In the genomic region with DNA sequence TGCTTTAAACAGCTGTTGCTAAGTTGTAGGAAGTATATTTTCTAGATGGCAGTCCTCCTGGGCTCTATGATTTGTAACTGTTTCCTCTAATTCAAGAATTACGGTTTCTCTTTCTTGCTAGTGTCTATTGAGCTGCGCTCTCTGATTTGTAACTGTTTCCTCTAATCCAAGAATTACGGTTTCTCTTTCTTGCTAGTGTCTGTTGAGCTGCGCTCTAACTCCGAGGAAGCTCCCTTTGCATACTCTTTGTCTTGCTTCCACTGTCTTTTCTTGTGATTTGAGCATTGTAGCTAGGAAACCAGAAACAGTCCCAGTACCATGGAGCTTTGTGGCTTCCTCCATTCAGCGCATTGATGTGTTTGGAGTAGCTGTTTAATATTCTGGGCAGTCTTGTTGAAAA, we compare ENCODE assay signal across 21 mouse cellular contexts.
"Had no signal": no experiment of that assay in that cellular context is flagged by ENCODE, and none has a peak within 500 bp of the region (broad histone marks: within the 10 kb centered on the region; RNA-seq: fewer than 3 reads in every experiment).

No protein-coding gene starts in this region.

- H3K4me2 ChIP-seq: liver, embryonic 15.5 days; lung, embryonic 15.5 days; midbrain, embryonic 12.5 days; neural tube, embryonic 13.5 days; neural tube, embryonic 15.5 days had no signal

- H3K27me3 ChIP-seq: liver, embryonic 15.5 days; lung, embryonic 15.5 days; megakaryocyte, embryonic 14.5 days; midbrain, embryonic 12.5 days; neural tube, embryonic 13.5 days; neural tube, embryonic 15.5 days had no signal

- H3K27ac ChIP-seq: liver, embryonic 15.5 days; lung, embryonic 15.5 days; macrophage; midbrain, embryonic 12.5 days; neural tube, embryonic 13.5 days; neural tube, embryonic 15.5 days had no signal

- H3K4me3 ChIP-seq: liver, embryonic 15.5 days; lung, embryonic 15.5 days; megakaryocyte, embryonic 14.5 days; midbrain, embryonic 12.5 days; neural tube, embryonic 13.5 days; neural tube, embryonic 15.5 days had no signal

- DNase-seq: liver, postnatal 0 days; lung, adult 2 months; lung, postnatal 14 days; lung, postnatal 36 days; midbrain, embryonic 14.5 days; retina, postnatal 1 day; right cerebral cortex, adult 18-20 months; right cerebral cortex, postnatal 25 days; right cerebral cortex, postnatal 4 days; spleen, adult 18-20 months; thymus, adult 18-20 months; thymus, postnatal 14 days; thymus, postnatal 36 days had no signal

- H3K9ac ChIP-seq: liver, embryonic 15.5 days; liver, postnatal 0 days; lung, embryonic 15.5 days; midbrain, embryonic 12.5 days; neural tube, embryonic 13.5 days; neural tube, embryonic 15.5 days had no signal

- H3K4me1 ChIP-seq: lung, embryonic 15.5 days; midbrain, embryonic 12.5 days had no signal

- H3K9me3 ChIP-seq: liver, embryonic 15.5 days; lung, embryonic 15.5 days; megakaryocyte, embryonic 14.5 days; midbrain, embryonic 12.5 days; neural tube, embryonic 13.5 days; neural tube, embryonic 15.5 days had no signal

- ATAC-seq: liver, postnatal 0 days; lung, postnatal 0 days had no signal
